Mouse (Mus musculus) heart, embryonic 16.5 days (tissue): ENCODE measurements at regions not wholly inside any gene's neighbourhood (a gene's known extent, or its start where the extent isn't known, plus 50 kb on each side); places are given as distances from the start of the nearest gene placed in this dataset.

ENCODE experiments used
- ATAC-seq: fragments of 200-750 bp; cut with Nextera tagmentation; replicated peaks from 2 replicates; pipeline ENCODE4 v1.8.0; 2017; ENCODE audit warnings: moderate number of reproducible peaks; ENCODE audit not compliant: insufficient read depth, low FRiP score; ENCODE audit errors: extremely low read depth
- H3K27ac ChIP-seq: fragments of 300-500 bp; sonication (generic); 2 replicates; pipeline ENCODE4 v1.5.1; 2014; ENCODE audit warnings: mild to moderate bottlenecking, low read length, control low read depth, moderate library complexity
- H3K27me3 ChIP-seq: fragments of 300-500 bp; sonication (generic); 2 replicates; pipeline ENCODE4 v1.6.1; 2014; ENCODE audit warnings: low read length, mixed read lengths; ENCODE audit not compliant: control insufficient read depth, insufficient read depth
- H3K36me3 ChIP-seq: fragments of 300-500 bp; sonication (generic); 2 replicates; pipeline ENCODE4 v1.6.1; 2014; ENCODE audit not compliant: control insufficient read depth, insufficient read depth
- H3K4me1 ChIP-seq: fragments of 300-500 bp; sonication (generic); 2 replicates; pipeline ENCODE4 v1.6.1; 2014; ENCODE audit warnings: low read length, mixed read lengths; ENCODE audit not compliant: control insufficient read depth, insufficient read depth
- H3K4me2 ChIP-seq: fragments of 300-500 bp; sonication (generic); 2 replicates; pipeline ENCODE4 v1.6.1; 2014; ENCODE audit warnings: low read depth, mild to moderate bottlenecking, control low read depth, low read length
- H3K4me3 ChIP-seq: fragments of 300-500 bp; sonication (generic); 2 replicates; pipeline ENCODE4 v1.5.1; 2014; ENCODE audit warnings: mild to moderate bottlenecking, control low read depth, low read length
- H3K9ac ChIP-seq: fragments of 300-500 bp; sonication (generic); 2 replicates; pipeline ENCODE4 v1.6.1; 2014; ENCODE audit warnings: low read length, control low read depth
- H3K9me3 ChIP-seq: fragments of 300-500 bp; sonication (generic); replicated peaks from 2 replicates; pipeline ENCODE4 v1.6.1; 2016; ENCODE audit warnings: low read length; ENCODE audit not compliant: control insufficient read depth
- WGBS: fragments of 180-500 bp; shearing (Covaris S2); extraction: QIAGEN DNeasy Blood & Tissue Kit; methylation state at CpG from one replicate; pipeline ENCODE4 v1.1.7; 2014; 5-methylcytosine and 5-hydroxymethylcytosine counted together

DNA sequence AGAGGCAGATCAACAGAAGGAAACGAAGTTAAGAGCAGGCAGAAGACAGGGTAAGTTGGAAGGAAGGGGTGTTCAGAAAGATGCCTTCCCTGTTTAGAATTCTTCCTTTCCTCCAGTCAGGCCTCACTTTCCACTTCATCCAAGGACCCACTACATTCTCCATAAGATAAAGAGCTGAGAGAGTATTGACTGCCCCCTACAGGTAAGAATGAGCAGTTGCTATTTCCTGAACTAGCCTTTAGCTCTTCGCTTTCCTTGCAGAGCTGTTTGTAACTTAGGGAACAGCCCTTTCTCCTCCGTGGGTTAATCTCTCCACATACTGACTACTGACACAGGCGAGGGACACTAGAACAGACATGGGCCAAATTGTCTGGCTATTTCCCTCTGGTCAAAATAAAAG is 273.1 kb downstream of the Atp23 start:
- Histone ChIP-seq H3K9ac (no peak overlapping the region), H3K27ac (no peak overlapping the region), H3K4me1 (no peaks in the 10 kb centered on the region), H3K36me3 (no peaks in the 10 kb centered on the region), H3K4me3 (no peak overlapping the region), H3K9me3 (no peaks in the 10 kb centered on the region), H3K27me3 (no peaks in the 10 kb centered on the region), H3K4me2 (no peak overlapping the region)
- WGBS = 28% methylated on average over 4 of the region's 4 CpGs
- no peak for ATAC-seq

- 54% methylated on average over 7 of the region's 7 CpGs for WGBS
- no peaks in the 10 kb centered on the region for H3K4me1 ChIP-seq
- no peak overlapping the region for H3K27ac ChIP-seq
- no peak overlapping the region for H3K4me3 ChIP-seq
- H3K4me2 ChIP-seq = no peak overlapping the region
- no peaks in the 10 kb centered on the region for H3K9me3 ChIP-seq
- H3K9ac ChIP-seq = no peak overlapping the region
- ATAC-seq = no peak
- no peaks in the 10 kb centered on the region for H3K27me3 ChIP-seq
- no peaks in the 10 kb centered on the region for H3K36me3 ChIP-seq
Observed at GRCm38 (mm10) chr10:126625466-126625865, 275.7 kb downstream of the Atp23 start.

- Histone ChIP-seq H3K4me1 (no peaks in the 10 kb centered on the region), H3K9ac (no peak overlapping the region), H3K9me3 (no peaks in the 10 kb centered on the region), H3K4me2 (no peak overlapping the region), H3K4me3 (no peak overlapping the region), H3K36me3 (no peaks in the 10 kb centered on the region), H3K27ac (no peak overlapping the region), H3K27me3 (no peaks in the 10 kb centered on the region)
- ATAC-seq = no peak
- WGBS = 74% methylated on average over 6 of the region's 6 CpGs
Observed at GRCm38 (mm10) chr10:126620802-126621201, 280.4 kb downstream of the Atp23 start.

DNA sequence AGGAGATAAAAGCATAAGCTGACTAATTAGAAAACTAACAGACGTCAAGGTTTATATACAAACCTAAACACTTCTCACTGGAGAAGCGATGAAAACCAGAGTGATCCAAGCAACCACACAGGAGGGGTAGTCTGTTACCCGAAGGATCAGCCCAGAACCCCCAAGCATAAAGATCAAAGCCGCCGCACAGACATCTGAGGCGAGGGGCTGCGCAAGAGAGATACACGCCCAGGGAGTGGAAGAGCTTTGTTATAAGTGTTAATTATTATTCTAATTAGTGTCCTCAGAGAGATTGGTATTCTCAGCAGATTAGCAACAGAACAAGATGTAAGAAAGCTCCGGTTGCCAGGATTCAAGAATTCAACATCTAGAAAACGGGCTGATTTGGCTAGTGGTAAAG is 281.2 kb downstream of the Atp23 start:
- no peak for ATAC-seq
- H3K27me3 ChIP-seq = no peaks in the 10 kb centered on the region
- no peaks in the 10 kb centered on the region for H3K9me3 ChIP-seq
- no peak overlapping the region for H3K4me2 ChIP-seq
- no peak overlapping the region for H3K27ac ChIP-seq
- H3K4me1 ChIP-seq = no peaks in the 10 kb centered on the region
- H3K9ac ChIP-seq = no peak overlapping the region
- 48% methylated on average over 10 of the region's 10 CpGs for WGBS
- H3K4me3 ChIP-seq = no peak overlapping the region
- no peaks in the 10 kb centered on the region for H3K36me3 ChIP-seq

DNA sequence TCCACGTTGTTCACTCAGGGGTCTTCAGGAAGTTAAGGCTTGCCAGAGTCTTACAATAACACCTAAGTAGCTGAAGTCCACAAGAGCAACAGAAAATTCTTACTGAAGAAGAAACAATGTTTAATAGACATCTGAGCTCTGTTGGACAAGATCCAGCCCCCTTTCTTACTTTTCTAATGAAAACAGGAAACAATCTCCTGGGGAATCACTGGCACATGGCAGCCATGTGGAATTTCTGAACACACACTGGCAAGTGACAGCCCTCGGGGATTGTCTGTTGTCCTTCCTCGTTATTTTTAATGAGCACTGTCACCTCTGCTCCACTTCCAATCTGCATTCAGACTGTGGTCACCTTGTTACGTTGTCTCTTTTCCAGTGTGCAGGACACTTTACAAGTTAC is 288.9 kb downstream of the Atp23 start:
- Histone ChIP-seq H3K27me3 (no peaks in the 10 kb centered on the region), H3K4me2 (no peak overlapping the region), H3K9me3 (peaks cover 2% of the 10 kb centered on the region), H3K9ac (no peak overlapping the region), H3K36me3 (no peaks in the 10 kb centered on the region), H3K4me3 (no peak overlapping the region), H3K4me1 (no peaks in the 10 kb centered on the region), H3K27ac (no peak overlapping the region)
- 56% methylated on average over 4 of the region's 4 CpGs for WGBS
- no peak for ATAC-seq

- Histone ChIP-seq H3K4me2 (no peak overlapping the region), H3K4me3 (no peak overlapping the region), H3K9me3 (peaks cover 5% of the 10 kb centered on the region), H3K27ac (no peak overlapping the region), H3K9ac (no peak overlapping the region), H3K36me3 (no peaks in the 10 kb centered on the region), H3K27me3 (no peaks in the 10 kb centered on the region), H3K4me1 (no peaks in the 10 kb centered on the region)
- 89% methylated on average over 8 of the region's 8 CpGs for WGBS
- ATAC-seq = no peak
Observed at GRCm38 (mm10) chr10:126610506-126610905, 290.6 kb downstream of the Atp23 start.

GRCm38 (mm10) chr10:126599686-126600085 is 301.5 kb downstream of the Atp23 start:
- no peaks in the 10 kb centered on the region for H3K4me1 ChIP-seq
- H3K4me3 ChIP-seq = no peak overlapping the region
- H3K36me3 ChIP-seq = no peaks in the 10 kb centered on the region
- H3K4me2 ChIP-seq = no peak overlapping the region
- 67% methylated on average over 2 of the region's 2 CpGs for WGBS
- H3K27ac ChIP-seq = no peak overlapping the region
- H3K9ac ChIP-seq = no peak overlapping the region
- peaks cover 10% of the 10 kb centered on the region for H3K9me3 ChIP-seq
- H3K27me3 ChIP-seq = no peaks in the 10 kb centered on the region
- no peak for ATAC-seq

GRCm38 (mm10) chr10:126568155-126568554 is 333.0 kb downstream of the Atp23 start:
- Histone ChIP-seq H3K4me3 (no peak overlapping the region), H3K9me3 (no peaks in the 10 kb centered on the region), H3K4me2 (no peak overlapping the region), H3K4me1 (no peaks in the 10 kb centered on the region), H3K9ac (no peak overlapping the region), H3K27me3 (no peaks in the 10 kb centered on the region), H3K36me3 (no peaks in the 10 kb centered on the region), H3K27ac (no peak overlapping the region)
- no peak for ATAC-seq
- 89% methylated on average over 8 of the region's 8 CpGs for WGBS

- no peak overlapping the region for H3K4me2 ChIP-seq
- no peaks in the 10 kb centered on the region for H3K27me3 ChIP-seq
- H3K4me1 ChIP-seq = no peaks in the 10 kb centered on the region
- ATAC-seq = no peak
- H3K9me3 ChIP-seq = no peaks in the 10 kb centered on the region
- no peak overlapping the region for H3K27ac ChIP-seq
- no peaks in the 10 kb centered on the region for H3K36me3 ChIP-seq
- 74% methylated on average over 14 of the region's 14 CpGs for WGBS
- no peak overlapping the region for H3K9ac ChIP-seq
- H3K4me3 ChIP-seq = no peak overlapping the region
Observed at GRCm38 (mm10) chr10:126565326-126565725, 335.8 kb downstream of the Atp23 start.

DNA sequence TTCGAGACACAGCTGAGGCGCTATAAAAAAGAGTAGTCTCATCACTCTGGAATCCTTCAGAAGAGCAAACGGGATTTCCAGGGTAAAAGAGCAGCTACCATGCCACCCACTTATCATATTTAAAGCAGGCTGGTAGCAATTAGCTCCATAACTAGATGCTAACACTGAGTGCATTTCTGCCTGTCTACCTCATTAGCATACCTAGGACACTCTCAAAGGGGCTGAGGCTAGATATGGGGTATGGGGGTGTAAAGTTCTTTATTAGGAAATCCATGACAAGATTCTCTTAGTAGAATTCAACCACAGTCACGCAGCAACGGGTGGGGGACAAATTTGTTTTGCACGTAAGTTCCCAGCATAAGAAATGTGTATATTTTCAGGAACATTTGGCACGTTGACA is 346.1 kb downstream of the Atp23 start:
- H3K36me3 ChIP-seq = no peaks in the 10 kb centered on the region
- H3K9ac ChIP-seq = no peak overlapping the region
- H3K4me2 ChIP-seq = no peak overlapping the region
- no peaks in the 10 kb centered on the region for H3K27me3 ChIP-seq
- H3K4me3 ChIP-seq = no peak overlapping the region
- H3K27ac ChIP-seq = no peak overlapping the region
- 77% methylated on average over 7 of the region's 7 CpGs for WGBS
- H3K4me1 ChIP-seq = no peaks in the 10 kb centered on the region
- ATAC-seq = no peak
- no peaks in the 10 kb centered on the region for H3K9me3 ChIP-seq
